Mouse (Mus musculus): ENCODE data around the gene Irx4. TPM values are rescaled to one million over a fixed set of nuclear protein-coding genes. Genes with fewer than 3 reads are reported as not detected.
A peak's percentile ranks its signal among the peaks of the same experiment; 100 is the strongest.

Gene Irx4
- polyA plus RNA-seq, 1 experiment from 2014 or later, result 42.2 TPM

DNA sequence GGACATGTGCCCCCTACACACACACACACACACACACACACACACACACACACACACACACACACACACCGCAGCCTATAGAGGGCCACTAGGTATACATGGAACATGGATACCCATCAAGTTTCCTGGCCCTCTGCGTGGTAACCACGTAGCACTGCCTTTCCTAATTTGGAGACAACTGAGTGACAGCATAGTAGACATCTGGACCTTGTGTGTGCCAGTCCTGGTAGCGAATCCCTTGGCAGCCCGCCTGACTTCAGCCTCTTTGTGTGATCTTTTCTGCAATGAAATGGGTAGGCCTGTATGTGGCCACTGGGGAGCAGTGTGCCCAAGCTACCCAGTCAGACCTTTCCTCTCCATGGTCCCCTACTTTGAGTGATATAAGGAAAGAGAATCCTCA lies 39.0 kb downstream of the Irx4 start:
- peaks cover 4% of the 10 kb centered on the region; the same call in 1 of the 2 replicates for H3K9me3 ChIP-seq (replicated peaks; ENCODE audit: control insufficient read depth, low read length)
- H3K4me3 ChIP-seq (ENCODE audit: low read length), result no peak overlapping the region
- 0 out of 2 replicates have a peak overlapping the region, but pooled peaks have one; percentile 3 for H3K9ac ChIP-seq (ENCODE audit: low read length)
- H3K4me2 ChIP-seq (ENCODE audit: low read depth, low read length), result no peak overlapping the region
- ATAC-seq (replicated peaks; ENCODE audit: extremely low read depth, insufficient read depth, low FRiP score), result peak; percentile 51
- peaks cover 16% of the 10 kb centered on the region for H3K4me1 ChIP-seq (ENCODE audit: control insufficient read depth, insufficient read depth, low read length)
- 52% methylated on average over 5 of the region's 5 CpGs for WGBS
- H3K27ac ChIP-seq (ENCODE audit: low read length), result peak overlapping the region; percentile 84
- H3K27me3 ChIP-seq (ENCODE audit: control insufficient read depth, insufficient read depth, low read length), result no peaks in the 10 kb centered on the region
- no peaks in the 10 kb centered on the region; the same call in 1 of the 2 replicates for H3K36me3 ChIP-seq (ENCODE audit: control insufficient read depth, insufficient read depth)

- peak overlapping the region; percentile 64 for H3K27ac ChIP-seq (ENCODE audit: low read length)
- no peak overlapping the region for H3K4me2 ChIP-seq (ENCODE audit: low read depth, low read length)
- WGBS, result 37% methylated on average over 6 of the region's 6 CpGs
- no peaks in the 10 kb centered on the region for H3K27me3 ChIP-seq (ENCODE audit: control insufficient read depth, insufficient read depth, low read length)
- H3K4me3 ChIP-seq (ENCODE audit: low read length), result no peak overlapping the region
- H3K36me3 ChIP-seq (ENCODE audit: control insufficient read depth, insufficient read depth), result no peaks in the 10 kb centered on the region
- H3K9ac ChIP-seq (ENCODE audit: low read length), result no peak overlapping the region
- 0 out of 2 replicates have a peak, but pooled peaks have one; percentile 39 for ATAC-seq (replicated peaks; ENCODE audit: extremely low read depth, insufficient read depth, low FRiP score)
- no peaks in the 10 kb centered on the region for H3K9me3 ChIP-seq (replicated peaks; ENCODE audit: control insufficient read depth, low read length)
- H3K4me1 ChIP-seq (ENCODE audit: control insufficient read depth, insufficient read depth, low read length), result peaks cover 19% of the 10 kb centered on the region
These were observed 44.5 kb downstream of the Irx4 start for GRCm38 (mm10) chr13:73304729-73305128.

GRCm38 (mm10) chr13:73305398-73306084 lies 45.3 kb downstream of the Irx4 start:
- Histone ChIP-seq H3K4me1 (ENCODE audit: control insufficient read depth, insufficient read depth, low read length) (peaks cover 14% of the 10 kb centered on the region; the same call in 1 of the 2 replicates), H3K4me3 (ENCODE audit: low read length) (no peak overlapping the region), H3K36me3 (ENCODE audit: control insufficient read depth, insufficient read depth) (no peaks in the 10 kb centered on the region), H3K9ac (ENCODE audit: low read length) (0 out of 2 replicates have a peak overlapping the region, but pooled peaks have one; percentile 19), H3K4me2 (ENCODE audit: low read depth, low read length) (no peak overlapping the region), H3K9me3 (replicated peaks; ENCODE audit: control insufficient read depth, low read length) (no peaks in the 10 kb centered on the region), H3K27ac (ENCODE audit: low read length) (no peak overlapping the region), H3K27me3 (ENCODE audit: control insufficient read depth, insufficient read depth, low read length) (no peaks in the 10 kb centered on the region)
- ATAC-seq (replicated peaks; ENCODE audit: extremely low read depth, insufficient read depth, low FRiP score), result no peak
- WGBS, result 51% methylated on average over 8 of the region's 8 CpGs

DNA sequence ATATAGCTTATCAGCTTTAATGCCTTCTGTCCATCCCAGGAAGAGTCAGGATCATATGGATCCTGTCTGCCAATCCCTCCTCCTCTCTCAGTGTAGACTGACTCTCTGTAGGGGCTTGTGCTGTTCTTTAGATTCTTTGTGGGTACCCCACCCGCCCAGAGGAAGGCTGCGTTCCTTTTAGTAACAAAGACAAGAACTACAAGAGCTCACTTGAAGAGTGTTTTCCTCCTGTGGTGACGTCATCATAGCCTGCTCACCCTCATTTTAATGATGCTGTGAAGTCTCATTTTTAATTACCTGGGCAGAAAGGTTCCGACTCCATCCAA lies 45.8 kb downstream of the Irx4 start:
- Histone ChIP-seq H3K36me3 (ENCODE audit: control insufficient read depth, insufficient read depth) (no peaks in the 10 kb centered on the region), H3K27ac (ENCODE audit: low read length) (no peak overlapping the region), H3K4me1 (ENCODE audit: control insufficient read depth, insufficient read depth, low read length) (peaks cover 12% of the 10 kb centered on the region; the same call in 1 of the 2 replicates), H3K4me3 (ENCODE audit: low read length) (no peak overlapping the region), H3K27me3 (ENCODE audit: control insufficient read depth, insufficient read depth, low read length) (no peaks in the 10 kb centered on the region), H3K9me3 (replicated peaks; ENCODE audit: control insufficient read depth, low read length) (no peaks in the 10 kb centered on the region), H3K9ac (ENCODE audit: low read length) (no peak overlapping the region), H3K4me2 (ENCODE audit: low read depth, low read length) (no peak overlapping the region)
- no peak for ATAC-seq (replicated peaks; ENCODE audit: extremely low read depth, insufficient read depth, low FRiP score)
- 59% methylated on average over 4 of the region's 4 CpGs for WGBS

DNA sequence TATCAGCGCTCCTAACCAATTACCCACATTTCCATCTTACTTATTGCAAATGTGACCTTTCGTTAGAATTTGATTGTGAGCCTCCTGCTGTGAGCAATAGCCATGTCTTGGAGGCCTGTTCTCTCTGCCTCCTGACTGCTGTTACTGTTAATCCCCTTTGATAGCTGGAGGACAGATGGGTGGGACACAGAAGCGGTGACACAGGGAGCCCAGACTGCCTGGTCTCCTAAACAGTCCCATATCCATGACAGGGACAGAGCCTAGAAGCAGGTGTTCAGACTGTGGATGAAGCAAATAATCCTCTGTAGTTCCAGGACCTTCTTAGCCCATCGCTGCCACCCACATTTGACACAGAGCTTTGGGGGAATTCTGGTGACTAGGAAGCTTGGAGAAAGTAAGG lies 46.2 kb downstream of the Irx4 start:
- ATAC-seq (replicated peaks; ENCODE audit: extremely low read depth, insufficient read depth, low FRiP score), result no peak
- no peak overlapping the region for H3K27ac ChIP-seq (ENCODE audit: low read length)

GRCm38 (mm10) chr13:73310183-73310929 lies 50.1 kb downstream of the Irx4 start:
- Histone ChIP-seq H3K4me3 (ENCODE audit: low read length) (no peak overlapping the region), H3K9me3 (replicated peaks; ENCODE audit: control insufficient read depth, low read length) (no peaks in the 10 kb centered on the region), H3K36me3 (ENCODE audit: control insufficient read depth, insufficient read depth) (no peaks in the 10 kb centered on the region), H3K27me3 (ENCODE audit: control insufficient read depth, insufficient read depth, low read length) (no peaks in the 10 kb centered on the region), H3K4me1 (ENCODE audit: control insufficient read depth, insufficient read depth, low read length) (peaks cover 5% of the 10 kb centered on the region; the same call in 1 of the 2 replicates), H3K9ac (ENCODE audit: low read length) (no peak overlapping the region), H3K27ac (ENCODE audit: low read length) (no peak overlapping the region), H3K4me2 (ENCODE audit: low read depth, low read length) (no peak overlapping the region)
- WGBS, result 38% methylated on average over 8 of the region's 8 CpGs
- peak; percentile 73 for ATAC-seq (replicated peaks; ENCODE audit: extremely low read depth, insufficient read depth, low FRiP score)

More for the DNA sequence above, 46.2 kb downstream of the Irx4 start:
- H3K36me3 ChIP-seq (ENCODE audit: control insufficient read depth, insufficient read depth), result no peaks in the 10 kb centered on the region
- H3K9me3 ChIP-seq (replicated peaks; ENCODE audit: control insufficient read depth, low read length), result no peaks in the 10 kb centered on the region
- H3K27me3 ChIP-seq (ENCODE audit: control insufficient read depth, insufficient read depth, low read length), result no peaks in the 10 kb centered on the region
- no peak overlapping the region for H3K9ac ChIP-seq (ENCODE audit: low read length)
- no peak overlapping the region for H3K4me3 ChIP-seq (ENCODE audit: low read length)
- H3K4me2 ChIP-seq (ENCODE audit: low read depth, low read length), result no peak overlapping the region
- H3K4me1 ChIP-seq (ENCODE audit: control insufficient read depth, insufficient read depth, low read length), result peaks cover 10% of the 10 kb centered on the region; the same call in 1 of the 2 replicates
- WGBS, result 77% methylated on average over 4 of the region's 4 CpGs

Other genes with a start within 250 kb of the Irx4 start
- gene Mrpl36, start 68.0 kb downstream of the Irx4 start, polyA plus RNA-seq (2015; fragmentation: Nextera tagmentation; extraction: Ambion mirVana), result 138 TPM in 2 replicates
- gene Ndufs6, start 68.1 kb downstream of the Irx4 start, polyA plus RNA-seq (2015; fragmentation: Nextera tagmentation; extraction: Ambion mirVana), result 798 and 819 TPM in 2 replicates
- gene Lpcat1, start 206.7 kb downstream of the Irx4 start, polyA plus RNA-seq (2015; fragmentation: Nextera tagmentation; extraction: Ambion mirVana), result 17.4 and 24.0 TPM in 2 replicates

Measured in heart, embryonic 16.5 days (tissue).